Mouse (Mus musculus) liver, adult 2 months (tissue): ENCODE results near the gene Crtc2.

Experiments
- CTCF ChIP-seq: fragments of 200-500 bp; IDR thresholded peaks from 2 replicates; pipeline ENCODE4 v1.5.1; 2011; ENCODE audit warnings: low read depth, low read length, control low read depth
- POLR2A ChIP-seq: fragments of 200-500 bp; IDR thresholded peaks from 2 replicates; pipeline ENCODE4 v1.6.1; 2011; ENCODE audit warnings: low read length, control low read depth; ENCODE audit not compliant: insufficient read depth; ENCODE audit errors: extremely low read depth

GRCm38 (mm10) chr3:90247630-90247959 is 6.4 kb upstream of the Crtc2 start:
- TF ChIP-seq CTCF = no peak
- no peak for TF ChIP-seq POLR2A
